Mouse (Mus musculus) urinary bladder, adult 18-20 months (tissue): ENCODE measurements around the gene Acot2.
"Not testable (repeated sequence)": the region's sequence is repeated elsewhere in the genome, so short reads cannot be mapped to it uniquely, and the experiment has no call there.

Experiments
- DNase-seq, 2 experiments: peaks; one replicate each; pipeline ENCODE4 v3.0.0; 2022; ENCODE audit warnings: low spot score in 2 of 2, mixed read lengths in 2 of 2

Gene Acot2

DNA sequence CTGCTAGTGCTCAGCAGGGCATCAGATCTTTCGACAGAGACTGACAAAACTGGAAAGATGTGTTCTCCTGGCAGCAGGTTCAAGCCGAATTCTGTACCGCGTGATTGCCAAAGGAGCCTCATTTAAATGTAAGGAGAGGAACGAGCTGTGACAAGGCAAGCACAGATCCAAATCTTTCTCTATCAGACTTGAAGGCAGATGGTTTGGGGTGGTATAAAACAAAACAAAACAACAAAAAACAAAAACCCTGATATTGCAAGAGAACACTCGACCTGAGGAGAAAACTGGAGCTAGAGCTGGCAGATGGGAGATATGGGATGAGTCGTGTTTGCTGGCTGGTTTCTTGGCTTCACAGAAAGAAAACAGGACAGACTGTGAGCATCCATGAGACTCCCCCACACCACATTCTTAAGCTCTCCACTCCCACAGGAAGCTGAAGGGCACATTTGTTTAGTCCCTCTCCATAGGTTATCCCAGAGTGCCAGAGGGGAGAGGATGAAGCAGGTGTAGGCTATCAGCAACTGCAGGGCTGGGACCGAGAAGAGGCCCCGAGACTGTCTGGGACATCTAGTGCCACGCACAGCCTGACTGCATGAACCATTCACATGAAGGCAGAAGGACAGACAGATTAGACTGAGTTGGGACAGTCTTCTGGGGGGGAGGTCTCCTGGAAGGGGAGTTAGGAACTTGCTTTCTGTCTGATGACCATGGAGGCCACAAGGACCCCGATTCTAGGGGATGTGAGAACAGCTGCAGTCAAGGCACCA, 10.9 kb downstream of the Acot2 start:
- peak in 1 of 2 experiments; percentile 45 for DNase-seq

DNA sequence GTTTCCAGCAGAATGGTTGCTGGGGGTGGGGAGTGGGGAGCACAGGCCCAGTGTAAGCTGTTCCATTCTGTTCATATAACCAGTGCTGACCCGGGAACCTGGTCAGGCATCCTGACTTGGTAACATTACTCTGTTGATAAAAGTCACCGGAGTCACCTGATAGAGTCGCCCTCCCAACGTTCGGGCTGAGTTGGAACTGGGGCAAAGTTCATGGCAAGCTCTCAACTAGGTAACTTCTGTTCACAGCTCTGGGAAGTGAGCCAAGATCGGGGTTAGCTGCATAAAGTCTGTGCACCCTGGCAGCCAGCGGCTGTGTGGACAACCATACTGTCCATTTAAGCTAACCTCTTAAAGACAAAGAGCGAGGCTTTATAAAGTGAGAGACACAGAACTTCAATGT, 11.6 kb downstream of the Acot2 start:
- peak; percentile 55 to 70 for DNase-seq

DNA sequence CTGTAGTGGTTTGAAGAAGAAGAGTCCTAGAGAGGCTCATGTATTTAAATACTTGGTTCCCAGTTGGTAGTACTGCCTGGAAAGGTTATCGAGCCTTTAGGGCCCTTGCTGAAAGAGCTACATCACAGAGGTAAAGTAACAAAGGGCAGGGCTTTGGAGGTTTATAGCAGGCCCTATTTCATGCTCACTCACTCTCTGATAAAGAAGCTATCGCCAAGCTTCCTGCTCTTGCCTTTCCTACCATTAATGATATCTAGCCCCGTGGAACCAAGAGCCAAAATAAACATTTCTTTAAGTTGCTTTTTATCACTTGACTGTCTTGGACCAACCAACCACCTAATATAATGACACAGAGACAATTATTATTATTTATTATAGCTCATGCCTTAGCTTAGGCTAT, 12.8 kb downstream of the Acot2 start:
- no peak for DNase-seq

DNA sequence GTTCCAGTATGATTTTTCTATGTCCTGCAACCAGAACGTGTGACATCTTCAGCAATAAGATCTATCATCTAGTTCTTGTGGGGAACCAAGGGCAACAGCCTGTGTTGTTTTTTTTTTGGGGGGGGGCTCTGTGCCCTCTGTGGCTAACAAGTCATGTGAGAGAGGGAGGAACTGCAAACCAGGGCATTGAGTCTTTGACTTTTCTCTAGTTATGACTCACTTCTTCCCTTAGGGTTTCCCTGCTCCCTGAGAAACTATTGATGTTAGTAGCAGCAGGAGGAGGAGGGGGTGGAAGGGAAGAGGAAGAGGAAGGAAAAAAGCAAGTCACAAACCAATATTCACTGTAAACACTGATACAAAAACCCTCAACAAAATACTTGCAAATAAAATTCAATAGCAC, 16.2 kb downstream of the Acot2 start:
- DNase-seq: no peak

DNA sequence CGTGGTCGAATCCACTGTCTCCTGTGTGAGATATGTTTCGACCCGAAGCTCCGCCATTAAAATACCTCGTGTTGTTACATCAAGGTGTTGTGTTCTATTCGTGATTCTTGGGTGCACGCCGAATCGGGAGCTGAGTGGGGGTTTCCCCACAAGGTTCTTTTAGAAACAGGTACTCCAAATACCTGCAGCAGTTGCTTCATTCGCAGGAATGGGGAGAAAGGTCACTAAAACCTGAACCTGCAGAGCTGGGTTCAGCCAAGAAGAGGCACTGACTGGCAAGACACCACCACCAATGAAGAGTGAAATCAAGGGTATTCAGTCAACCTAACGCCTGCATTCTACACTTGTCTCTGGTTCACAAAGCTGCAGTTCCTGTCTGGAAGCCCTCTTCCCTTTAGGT, 20.6 kb downstream of the Acot2 start:
- DNase-seq: no peak

DNA sequence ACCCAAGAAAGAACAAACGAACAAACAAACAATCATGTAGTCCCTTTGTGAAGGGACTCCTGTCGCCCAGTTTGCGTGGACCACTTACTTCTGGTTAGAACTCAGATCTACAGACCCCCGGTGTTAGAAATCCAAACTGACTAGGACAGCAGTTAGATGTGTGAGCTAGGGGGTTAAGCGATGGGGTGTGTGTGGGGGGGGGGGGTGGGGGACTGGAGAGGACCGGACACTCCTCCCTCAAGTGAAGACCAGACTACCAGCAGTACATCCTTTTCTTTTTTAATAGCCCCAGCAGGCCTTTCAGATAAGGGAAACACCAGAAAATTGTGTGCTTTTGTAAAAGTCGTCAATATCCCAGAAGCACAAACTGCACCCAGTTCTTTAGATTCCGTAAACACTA, 21.1 kb downstream of the Acot2 start:
- DNase-seq: no peak

DNA sequence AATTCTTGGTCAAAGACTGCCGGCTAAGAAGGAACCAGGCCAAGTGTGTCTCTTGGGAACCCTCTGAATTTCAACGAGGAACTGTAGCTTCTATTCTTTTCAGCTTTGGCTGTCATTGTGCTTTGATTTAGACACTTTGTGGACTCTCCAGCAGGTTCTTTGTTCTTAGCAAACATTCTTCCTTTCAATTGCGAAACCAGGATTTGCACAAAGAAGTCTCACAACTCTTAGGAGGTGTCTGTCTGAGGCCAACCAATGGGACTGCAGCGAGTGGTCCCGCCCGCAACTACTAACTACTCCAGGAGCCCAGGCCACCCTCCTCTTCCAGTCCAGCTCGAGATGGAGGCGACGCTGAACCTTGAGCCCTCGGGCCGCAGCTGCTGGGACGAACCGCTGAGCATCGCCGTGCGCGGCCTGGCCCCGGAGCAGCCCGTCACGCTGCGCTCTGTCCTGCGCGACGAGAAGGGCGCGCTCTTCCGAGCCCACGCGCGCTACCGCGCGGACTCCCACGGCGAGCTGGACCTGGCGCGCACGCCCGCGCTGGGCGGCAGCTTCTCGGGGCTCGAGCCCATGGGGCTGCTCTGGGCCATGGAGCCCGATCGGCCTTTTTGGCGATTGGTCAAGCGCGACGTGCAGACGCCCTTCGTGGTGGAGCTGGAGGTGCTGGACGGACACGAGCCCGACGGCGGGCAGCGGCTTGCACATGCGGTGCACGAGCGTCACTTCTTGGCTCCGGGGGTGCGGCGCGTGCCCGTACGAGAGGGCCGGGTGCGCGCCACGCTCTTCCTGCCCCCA, 21.7 kb downstream of the Acot2 start, which contains the start of gene Acot1:
Gene Acot1, plus strand, starts transcription at position 320 of the 795 bp plus-strand sequence.
- peak; percentile 60 to 73 for DNase-seq

DNA sequence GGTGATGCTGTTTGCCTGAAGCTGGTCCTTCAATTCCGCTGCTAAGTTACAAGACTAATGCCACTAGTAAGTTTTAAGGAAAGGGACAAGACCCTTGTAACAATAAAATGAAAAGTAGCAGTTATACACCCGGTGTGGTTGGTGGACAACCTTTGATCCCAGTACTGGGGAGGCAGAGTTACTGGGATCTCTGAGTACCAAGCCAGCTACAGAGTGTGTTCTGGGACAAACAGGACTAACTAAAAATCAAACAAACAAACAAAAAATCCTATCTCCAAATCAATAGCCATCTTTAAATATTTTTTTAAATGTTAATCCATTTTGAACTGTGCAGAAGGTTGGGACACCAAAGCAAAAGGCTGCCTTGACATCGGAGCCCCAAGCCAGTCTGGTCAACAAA, 22.5 kb downstream of the Acot2 start:
- no peak for DNase-seq

DNA sequence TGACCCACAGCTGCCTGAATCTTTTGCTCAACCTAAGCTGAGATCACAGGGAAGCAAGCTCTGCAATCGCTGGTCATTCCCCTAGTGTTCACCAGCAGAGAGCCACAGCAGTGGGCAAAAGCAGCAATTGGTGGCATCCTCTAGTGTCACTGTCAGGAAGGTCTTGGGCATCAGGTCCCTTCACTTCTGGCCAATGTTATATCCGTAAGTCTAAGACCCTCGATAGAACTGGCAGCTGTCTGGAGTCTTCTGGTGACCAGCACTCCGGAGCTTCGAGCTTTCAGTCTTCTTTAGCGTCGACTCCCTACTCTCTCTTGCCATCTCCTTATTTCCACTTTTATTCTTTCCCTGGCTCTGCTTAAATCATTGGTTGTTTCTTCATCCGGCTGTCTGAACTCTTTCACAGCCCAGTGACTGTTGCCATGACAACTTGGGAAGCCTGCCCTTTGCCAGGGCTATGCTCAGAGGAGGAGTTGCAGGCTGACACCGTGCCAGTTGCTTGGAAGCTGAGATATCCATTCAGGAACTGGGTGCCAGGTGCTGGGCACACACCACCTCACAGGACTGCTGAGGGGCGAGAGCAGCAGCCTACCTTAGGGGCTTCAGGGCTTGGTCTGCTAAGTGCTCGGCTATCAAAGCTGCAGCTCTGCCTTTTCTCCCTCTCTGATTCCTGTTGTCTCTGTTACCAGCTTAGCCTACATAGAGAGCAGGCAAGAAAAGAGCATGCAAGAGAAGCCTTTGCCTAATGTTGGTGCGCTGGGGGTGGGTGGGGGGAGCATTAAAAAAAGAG, 23.8 kb downstream of the Acot2 start:
- DNase-seq: peak in 1 of 2 experiments; percentile 32

DNA sequence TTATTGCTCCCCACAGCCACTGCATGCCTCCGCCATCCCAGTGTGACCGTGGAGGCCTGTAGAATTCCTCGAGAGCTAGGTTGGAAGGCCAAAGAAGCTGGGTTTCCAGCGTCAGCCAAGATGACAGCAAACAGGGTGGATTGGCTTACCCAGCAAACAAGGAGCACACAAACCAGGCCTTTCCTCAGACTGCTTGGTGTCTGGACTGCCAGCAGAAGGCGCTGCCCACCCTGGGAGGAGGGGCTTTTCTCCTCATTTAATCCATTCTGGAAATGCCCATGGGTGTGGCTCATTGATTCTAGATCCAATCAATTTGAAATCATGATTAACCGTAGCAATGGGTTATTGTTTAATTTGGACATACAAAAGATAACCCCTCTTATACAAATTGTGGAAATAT, 25.5 kb downstream of the Acot2 start:
- DNase-seq: no peak

DNA sequence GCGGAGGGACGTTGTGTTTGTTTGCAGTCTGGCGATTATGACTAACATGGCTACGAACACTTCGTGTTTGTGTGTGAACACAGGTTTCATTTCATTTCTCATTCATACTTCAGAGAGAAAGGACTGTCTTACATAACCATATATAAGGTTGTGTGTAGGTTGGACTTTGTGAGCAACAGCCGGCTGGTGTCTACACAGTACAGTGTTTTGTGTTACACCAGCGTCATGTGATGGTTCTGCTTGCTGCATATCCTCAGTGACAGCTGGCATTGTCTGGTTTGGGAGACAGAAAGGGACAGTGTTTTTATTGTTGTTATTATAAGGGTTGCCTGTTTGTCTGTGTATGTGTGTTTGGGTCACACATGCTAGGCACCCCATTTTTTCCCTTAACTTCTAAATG, 26.0 kb downstream of the Acot2 start:
- no peak for DNase-seq

DNA sequence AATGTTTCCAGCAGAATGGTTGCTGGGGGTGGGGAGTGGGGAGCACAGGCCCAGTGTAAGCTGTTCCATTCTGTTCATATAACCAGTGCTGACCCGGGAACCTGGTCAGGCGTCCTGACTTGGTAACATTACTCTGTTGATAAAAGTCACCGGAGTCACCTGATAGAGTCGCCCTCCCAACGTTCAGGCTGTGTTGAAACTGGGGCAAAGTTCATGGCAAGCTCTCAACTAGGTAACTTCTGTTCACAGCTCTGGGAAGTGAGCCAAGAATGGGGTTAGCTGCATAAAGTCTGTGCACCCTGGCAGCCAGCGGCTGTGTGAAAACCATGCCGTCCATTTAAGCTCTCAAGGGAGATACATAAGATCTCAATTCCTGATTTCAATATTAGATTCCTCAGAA, 32.9 kb downstream of the Acot2 start:
- peak; percentile 56 to 78 for DNase-seq

DNA sequence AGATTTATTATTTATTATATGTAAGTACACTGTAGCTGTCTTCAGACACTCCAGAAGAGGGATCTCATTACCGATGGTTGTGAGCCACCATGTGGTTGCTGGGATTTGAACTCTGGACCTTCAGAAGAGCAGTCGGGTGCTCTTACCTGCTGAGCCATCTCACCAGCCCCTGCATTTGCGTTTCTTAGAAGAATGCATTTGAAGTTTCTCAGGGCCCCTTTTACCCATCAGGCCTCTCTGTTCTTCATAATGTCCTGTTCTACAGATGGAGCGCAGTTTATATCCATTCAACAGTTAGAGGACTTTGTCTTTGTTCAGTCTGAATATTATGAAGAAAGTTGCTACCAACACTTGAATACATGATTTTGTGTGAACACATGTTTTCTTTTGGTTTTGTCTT, 34.6 kb downstream of the Acot2 start:
- not testable (repeated sequence) for DNase-seq

DNA sequence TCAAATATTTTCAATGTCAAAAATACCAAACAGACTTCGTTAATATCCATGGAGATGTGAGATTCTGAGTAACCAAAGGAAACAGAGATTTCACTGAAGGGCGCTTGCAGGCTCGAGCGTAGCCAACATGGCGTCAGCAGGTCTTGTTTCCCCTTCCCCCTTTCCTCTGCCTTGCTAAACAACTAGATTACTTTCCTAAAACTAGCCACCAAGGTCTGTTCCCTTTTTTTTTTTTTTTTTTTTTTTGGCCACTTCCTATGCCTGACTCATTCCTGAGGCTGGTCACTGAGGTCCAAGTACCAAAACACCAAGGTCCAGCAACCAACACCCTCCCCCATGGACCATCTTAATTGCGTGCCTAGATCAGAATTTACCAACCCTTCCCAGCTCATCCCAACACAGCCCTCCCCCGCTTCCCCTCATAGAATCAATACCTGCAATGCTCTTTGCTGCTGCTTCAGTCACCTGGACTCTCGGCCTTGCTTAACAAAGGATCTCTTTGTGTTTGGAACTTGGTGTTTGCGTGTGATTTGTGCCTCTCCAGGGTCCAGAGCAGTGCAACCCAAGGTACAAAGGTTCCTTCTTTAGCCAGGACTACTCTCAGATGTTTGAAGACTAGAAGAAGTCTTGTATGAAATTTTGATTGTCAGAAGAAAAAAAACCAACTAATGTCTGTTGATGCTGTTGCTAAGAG, 35.5 kb downstream of the Acot2 start:
- no peak for DNase-seq

DNA sequence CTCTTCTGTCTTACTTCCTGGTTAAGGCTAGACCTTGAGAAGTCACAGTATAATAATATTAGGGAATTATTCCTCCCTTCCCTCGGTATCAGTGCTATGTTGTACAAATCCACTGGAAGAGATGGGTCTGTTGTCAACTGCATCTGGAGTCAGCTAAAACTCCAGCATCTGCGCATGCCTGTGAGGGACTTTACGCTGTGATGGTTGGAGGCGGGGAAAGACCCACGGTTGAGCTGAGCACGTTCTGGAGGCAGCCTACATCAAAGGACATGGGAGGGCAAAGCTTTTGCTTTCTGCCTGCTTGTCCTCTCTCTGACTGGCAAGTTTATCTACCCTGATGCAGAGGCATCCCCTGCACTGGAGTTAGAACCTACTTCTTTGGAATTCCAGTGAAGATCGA, 38.2 kb downstream of the Acot2 start:
- no peak for DNase-seq

DNA sequence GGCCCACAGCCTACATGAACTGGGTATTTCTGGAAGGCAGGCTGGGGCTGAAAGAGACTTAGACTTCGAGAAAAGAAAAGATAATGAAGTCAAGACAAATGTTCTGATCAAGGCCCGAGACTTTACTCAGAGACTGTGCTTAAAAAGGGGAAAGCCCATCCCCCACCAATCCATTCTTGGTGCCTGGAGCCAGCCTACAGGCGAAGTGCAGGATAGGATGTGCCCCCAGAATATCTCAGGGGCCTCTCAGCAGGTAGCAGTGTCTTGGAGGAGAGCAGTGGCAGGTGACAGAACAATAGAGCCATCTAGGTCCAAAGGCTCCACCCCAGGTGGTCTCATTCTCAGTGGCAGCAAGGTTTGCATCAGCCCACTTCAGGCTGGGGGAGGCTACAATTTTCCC, 40.7 kb downstream of the Acot2 start:
- DNase-seq: not testable (repeated sequence)

DNA sequence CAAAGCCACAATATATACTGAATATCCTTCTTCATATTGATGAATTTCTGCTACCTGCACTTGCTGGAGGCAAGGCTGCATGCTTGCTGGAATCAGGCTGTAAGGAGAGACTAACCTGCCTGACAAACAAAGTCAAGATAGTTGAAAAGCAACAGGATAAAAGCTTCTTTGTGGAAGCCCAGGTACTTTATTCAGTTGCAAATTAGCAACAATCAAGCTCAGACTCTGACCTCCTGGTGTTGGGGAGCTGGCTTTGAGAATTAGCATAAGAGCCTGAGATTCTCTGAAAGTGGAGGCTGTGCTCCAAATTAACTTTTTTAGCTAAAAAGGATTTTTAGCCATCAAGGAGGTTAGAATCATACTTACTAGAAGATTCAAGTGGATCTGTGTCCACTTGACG, 41.4 kb downstream of the Acot2 start:
- not testable (repeated sequence) for DNase-seq

DNA sequence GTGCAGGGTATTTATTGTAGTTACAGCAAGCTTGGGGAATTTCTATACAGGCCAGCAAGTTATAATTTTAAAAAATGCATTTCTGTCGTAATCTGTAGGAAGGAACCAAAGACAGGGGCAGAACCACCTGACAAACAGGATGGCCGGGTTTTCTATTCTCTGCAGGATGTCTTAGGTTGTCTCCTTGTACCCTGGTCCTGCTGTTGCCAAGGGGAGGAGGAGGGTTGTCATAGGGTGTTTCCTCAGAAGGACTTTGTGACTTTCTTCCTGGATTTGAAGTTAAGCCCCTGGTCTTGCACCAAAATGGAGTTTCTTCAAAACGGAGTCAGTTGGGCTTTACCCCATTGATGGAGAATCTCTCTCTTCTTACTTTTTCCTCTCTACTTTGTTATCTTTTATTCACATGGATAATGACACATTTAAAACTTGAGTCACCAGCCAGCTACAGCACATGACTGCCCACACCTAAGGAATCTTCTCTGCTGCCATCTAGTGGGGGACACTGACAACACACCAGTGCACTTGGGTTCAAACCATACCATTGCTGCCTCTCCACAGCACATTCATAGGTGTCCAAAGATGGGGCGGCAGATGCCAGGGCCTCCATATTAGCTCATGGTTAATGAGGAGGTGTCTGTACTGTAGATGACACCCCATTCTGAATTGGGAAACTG, 43.1 kb downstream of the Acot2 start:
- DNase-seq: peak; percentile 49 to 73

DNA sequence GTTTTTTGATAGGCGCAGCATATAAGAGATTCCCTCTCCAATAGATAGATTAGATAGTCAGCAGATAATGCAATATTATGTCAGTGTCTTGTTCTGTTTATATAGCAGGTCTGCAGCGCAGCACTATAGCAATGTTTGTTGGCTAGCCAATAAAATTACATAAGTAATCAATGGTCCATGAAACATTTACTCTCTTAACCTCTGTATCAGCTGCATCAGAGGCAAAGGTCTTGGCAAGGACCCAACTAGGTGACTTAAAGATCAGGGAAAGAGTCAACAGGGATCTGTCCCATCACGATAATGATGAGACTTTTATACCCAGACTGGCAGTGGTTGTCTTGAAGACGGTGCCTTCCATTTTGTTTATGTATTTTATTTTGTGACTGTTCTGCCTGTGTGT, 45.2 kb downstream of the Acot2 start:
- DNase-seq: no peak

DNA sequence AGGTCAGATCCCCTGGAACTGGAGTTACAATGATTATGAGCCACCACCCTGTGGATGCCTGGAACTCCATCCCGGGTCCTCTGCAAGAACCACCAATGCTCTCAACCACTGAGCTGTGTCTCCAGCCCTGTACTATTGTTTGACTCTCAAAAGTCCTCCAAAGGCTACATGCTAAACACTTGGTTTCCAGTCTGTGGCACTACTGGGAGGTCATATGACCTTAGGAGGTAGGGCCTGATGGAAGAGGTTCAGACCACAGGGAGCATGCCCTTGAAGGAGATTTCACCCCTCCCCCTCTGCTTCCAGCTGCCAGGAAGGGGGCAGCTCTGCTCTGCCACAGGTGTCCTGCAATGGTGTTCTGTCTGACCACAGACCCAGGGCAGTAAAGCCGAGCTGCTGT, 45.6 kb downstream of the Acot2 start:
- DNase-seq: not testable (repeated sequence)

DNA sequence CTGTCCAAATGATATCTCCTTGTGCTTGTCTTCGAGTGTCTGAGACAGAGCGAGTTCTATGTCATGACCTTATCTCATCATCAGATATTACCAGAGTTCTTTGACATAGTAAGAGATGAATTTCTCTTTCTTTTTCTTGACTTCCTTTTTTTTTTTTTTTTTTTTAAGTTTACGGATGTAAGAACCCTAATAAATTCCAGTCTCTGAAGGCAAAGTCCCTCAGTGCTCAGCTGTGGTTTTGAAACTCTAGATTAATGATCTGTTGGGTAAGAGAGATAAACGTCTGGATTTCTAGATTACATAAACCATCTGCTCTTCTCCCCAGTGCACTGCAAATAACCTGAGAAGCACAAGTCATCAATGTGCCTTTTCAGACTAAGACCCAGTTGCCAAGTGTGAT, 46.4 kb downstream of the Acot2 start:
- no peak for DNase-seq
